Mouse (Mus musculus): ENCODE results near the gene Gm42715. TPM values are rescaled to one million over a fixed set of nuclear protein-coding genes. Genes with fewer than 3 reads are reported as not detected.

The Gm42715 gene
- polyA plus RNA-seq, 2 experiments, result 15.0 to 19.6 TPM

DNA sequence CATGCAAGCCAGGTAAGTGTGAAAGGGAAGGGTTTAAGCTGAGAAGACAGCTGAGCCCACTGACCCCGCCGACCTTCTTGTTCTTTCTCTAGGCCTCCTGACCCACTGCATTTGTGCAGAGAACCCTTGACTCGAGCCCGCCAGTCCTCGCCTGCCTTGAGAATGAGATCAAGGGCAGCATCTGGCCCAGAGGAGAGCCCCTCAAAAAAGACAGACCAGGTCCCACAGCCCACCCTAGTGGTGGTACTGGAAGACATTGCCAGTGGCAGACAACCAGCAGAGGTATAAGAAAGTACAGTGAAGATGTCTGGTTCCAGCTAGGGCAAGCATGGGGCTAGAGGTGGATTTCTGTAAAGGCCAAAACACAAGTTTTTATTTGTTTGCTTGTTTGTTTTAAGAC is 45.7 kb upstream of the Gm42715 start:
- H3K36me3 ChIP-seq (ENCODE audit: control insufficient read depth, insufficient read depth, low read length), result peaks cover 33% of the 10 kb centered on the region
- DNase-seq (ENCODE audit: low spot score) (no peak), ATAC-seq (ENCODE audit: low FRiP score, low read depth) (no peak)
- no peak overlapping the region for H3K4me2 ChIP-seq (replicated peaks; ENCODE audit: low read depth, low read length, severe bottlenecking)
- no peaks in the 10 kb centered on the region for H3K27me3 ChIP-seq (ENCODE audit: control insufficient read depth, insufficient read depth, low read length)
- no peak overlapping the region for H3K9ac ChIP-seq (ENCODE audit: low read depth, low read length, severe bottlenecking)
- H3K9me3 ChIP-seq (ENCODE audit: control insufficient read depth, low read length), result no peaks in the 10 kb centered on the region
- peaks cover 8% of the 10 kb centered on the region for H3K4me1 ChIP-seq (ENCODE audit: control insufficient read depth, insufficient read depth, low read length)
- 91% methylated on average over 5 of the region's 5 CpGs for WGBS
- no peak overlapping the region for H3K27ac ChIP-seq (replicated peaks; ENCODE audit: low read depth, low read length)
- no peak for TF ChIP-seq POLR2A (IDR thresholded peaks at IDR 0.05; ENCODE audit: borderline replicate concordance, extremely low read depth, insufficient read depth, insufficient read length)
- no peak overlapping the region for H3K4me3 ChIP-seq (replicated peaks; ENCODE audit: low read length)

DNA sequence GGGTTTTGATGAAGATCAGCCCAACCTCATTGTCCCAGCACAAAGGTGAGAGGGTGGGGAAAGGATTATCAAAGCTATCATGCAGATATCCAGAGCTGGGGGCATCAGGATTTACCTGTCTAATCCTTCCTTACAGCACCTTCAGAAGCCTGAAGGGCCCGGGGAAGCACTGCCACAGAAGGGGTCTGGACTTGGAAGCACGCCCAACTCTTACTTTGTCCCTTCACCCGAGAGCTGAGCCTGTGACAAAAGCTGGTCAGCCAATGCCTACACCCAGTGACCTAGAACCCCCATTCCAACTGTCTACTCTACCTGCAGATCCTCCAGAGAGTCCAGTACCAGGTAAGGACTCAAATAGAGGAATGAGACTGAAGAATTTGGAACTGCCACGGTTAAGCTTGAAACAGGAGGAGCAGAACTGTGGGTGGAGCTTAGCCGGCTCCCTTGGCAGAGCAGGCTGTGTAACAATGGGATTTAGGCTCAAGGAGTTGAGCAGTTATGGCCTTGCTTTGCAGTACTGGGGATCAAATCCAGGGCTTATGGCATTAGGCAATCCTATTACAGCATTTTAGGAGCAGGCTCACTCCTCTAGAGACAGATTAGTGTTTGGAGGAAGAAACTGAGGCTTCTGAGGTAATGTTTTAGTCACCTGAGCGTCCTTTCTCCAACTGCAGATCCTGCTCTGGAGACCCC is 44.9 kb upstream of the Gm42715 start:
- WGBS, result 79% methylated on average over 6 of the region's 6 CpGs
- DNase-seq (ENCODE audit: low spot score) (no peak), ATAC-seq (ENCODE audit: low FRiP score, low read depth) (no peak)
- H3K9me3 ChIP-seq (ENCODE audit: control insufficient read depth, low read length), result no peaks in the 10 kb centered on the region
- H3K9ac ChIP-seq (ENCODE audit: low read depth, low read length, severe bottlenecking), result no peak overlapping the region
- no peak overlapping the region for H3K4me3 ChIP-seq (replicated peaks; ENCODE audit: low read length)
- H3K4me2 ChIP-seq (replicated peaks; ENCODE audit: low read depth, low read length, severe bottlenecking), result no peak overlapping the region
- H3K27ac ChIP-seq (replicated peaks; ENCODE audit: low read depth, low read length), result no peak overlapping the region
- no peak for TF ChIP-seq POLR2A (IDR thresholded peaks at IDR 0.05; ENCODE audit: borderline replicate concordance, extremely low read depth, insufficient read depth, insufficient read length)
- H3K4me1 ChIP-seq (ENCODE audit: control insufficient read depth, insufficient read depth, low read length), result peaks cover 6% of the 10 kb centered on the region
- peaks cover 30% of the 10 kb centered on the region for H3K36me3 ChIP-seq (ENCODE audit: control insufficient read depth, insufficient read depth, low read length)
- no peaks in the 10 kb centered on the region for H3K27me3 ChIP-seq (ENCODE audit: control insufficient read depth, insufficient read depth, low read length)

DNA sequence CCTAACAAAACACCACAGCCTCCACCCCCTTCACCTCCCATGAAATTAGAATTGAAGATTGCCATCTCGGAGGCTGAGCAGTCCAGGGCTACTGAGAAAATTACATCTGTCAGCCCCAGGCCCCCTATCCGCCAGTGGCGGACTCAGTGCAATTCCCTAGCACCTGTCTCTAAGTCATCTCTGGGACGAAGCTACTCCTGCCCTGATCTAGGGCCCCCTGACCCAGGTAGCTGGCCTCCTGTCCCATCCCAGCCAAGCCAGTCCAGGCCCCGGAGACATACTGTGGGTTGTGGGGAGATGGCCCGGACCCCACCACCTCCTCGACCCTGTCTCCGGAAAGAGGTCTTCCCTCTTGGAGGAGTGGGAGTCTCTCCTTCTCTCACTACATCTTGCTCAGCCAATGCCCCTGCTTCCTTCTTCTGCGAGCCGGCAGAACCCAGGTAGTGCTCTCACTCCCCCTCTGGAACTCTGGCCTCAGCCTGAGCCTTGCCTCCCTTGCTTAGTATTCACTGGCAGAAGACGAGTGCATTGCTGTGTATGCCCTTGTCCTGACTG is 44.1 kb upstream of the Gm42715 start:
- no peaks in the 10 kb centered on the region for H3K9me3 ChIP-seq (ENCODE audit: control insufficient read depth, low read length)
- 93% methylated on average over 11 of the region's 11 CpGs for WGBS
- H3K4me2 ChIP-seq (replicated peaks; ENCODE audit: low read depth, low read length, severe bottlenecking), result no peak overlapping the region
- peaks cover 13% of the 10 kb centered on the region for H3K4me1 ChIP-seq (ENCODE audit: control insufficient read depth, insufficient read depth, low read length)
- no peak for ATAC-seq (ENCODE audit: low FRiP score, low read depth)
- no peak overlapping the region for H3K4me3 ChIP-seq (replicated peaks; ENCODE audit: low read length)
- peaks cover 31% of the 10 kb centered on the region for H3K36me3 ChIP-seq (ENCODE audit: control insufficient read depth, insufficient read depth, low read length)
- no peaks in the 10 kb centered on the region for H3K27me3 ChIP-seq (ENCODE audit: control insufficient read depth, insufficient read depth, low read length)
- no peak for DNase-seq (ENCODE audit: low spot score)
- no peak overlapping the region for H3K27ac ChIP-seq (replicated peaks; ENCODE audit: low read depth, low read length)
- no peak for TF ChIP-seq POLR2A (IDR thresholded peaks at IDR 0.05; ENCODE audit: borderline replicate concordance, extremely low read depth, insufficient read depth, insufficient read length)
- H3K9ac ChIP-seq (ENCODE audit: low read depth, low read length, severe bottlenecking), result no peak overlapping the region

DNA sequence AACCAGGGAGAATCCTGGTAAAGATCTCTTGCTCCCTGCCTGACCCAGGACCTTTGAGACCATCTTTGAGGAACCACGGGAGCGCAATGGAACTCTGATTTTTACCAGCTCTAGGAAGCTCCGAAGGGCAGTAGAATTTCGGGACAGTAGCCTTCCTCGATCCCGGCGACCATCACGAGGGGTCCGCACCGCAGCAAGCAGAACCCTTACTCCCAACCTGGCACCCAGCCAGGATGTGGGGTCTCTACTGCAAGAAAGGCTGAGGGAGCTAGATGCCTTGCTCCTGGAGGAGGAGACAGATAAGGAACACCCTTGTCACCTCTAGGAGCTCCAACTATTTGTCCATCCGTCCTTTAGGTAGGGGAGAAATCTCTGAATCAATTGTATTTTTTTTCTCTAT is 43.0 kb upstream of the Gm42715 start:
- no peak overlapping the region for H3K4me2 ChIP-seq (replicated peaks; ENCODE audit: low read depth, low read length, severe bottlenecking)
- no peak overlapping the region for H3K4me3 ChIP-seq (replicated peaks; ENCODE audit: low read length)
- no peaks in the 10 kb centered on the region for H3K27me3 ChIP-seq (ENCODE audit: control insufficient read depth, insufficient read depth, low read length)
- peaks cover 39% of the 10 kb centered on the region for H3K36me3 ChIP-seq (ENCODE audit: control insufficient read depth, insufficient read depth, low read length)
- TF ChIP-seq POLR2A (IDR thresholded peaks at IDR 0.05; ENCODE audit: borderline replicate concordance, extremely low read depth, insufficient read depth, insufficient read length), result no peak
- 95% methylated on average over 11 of the region's 11 CpGs for WGBS
- peaks cover 20% of the 10 kb centered on the region for H3K4me1 ChIP-seq (ENCODE audit: control insufficient read depth, insufficient read depth, low read length)
- no peaks in the 10 kb centered on the region for H3K9me3 ChIP-seq (ENCODE audit: control insufficient read depth, low read length)
- DNase-seq (ENCODE audit: low spot score), result no peak
- H3K27ac ChIP-seq (replicated peaks; ENCODE audit: low read depth, low read length), result no peak overlapping the region
- no peak for ATAC-seq (ENCODE audit: low FRiP score, low read depth)
- H3K9ac ChIP-seq (ENCODE audit: low read depth, low read length, severe bottlenecking), result no peak overlapping the region

DNA sequence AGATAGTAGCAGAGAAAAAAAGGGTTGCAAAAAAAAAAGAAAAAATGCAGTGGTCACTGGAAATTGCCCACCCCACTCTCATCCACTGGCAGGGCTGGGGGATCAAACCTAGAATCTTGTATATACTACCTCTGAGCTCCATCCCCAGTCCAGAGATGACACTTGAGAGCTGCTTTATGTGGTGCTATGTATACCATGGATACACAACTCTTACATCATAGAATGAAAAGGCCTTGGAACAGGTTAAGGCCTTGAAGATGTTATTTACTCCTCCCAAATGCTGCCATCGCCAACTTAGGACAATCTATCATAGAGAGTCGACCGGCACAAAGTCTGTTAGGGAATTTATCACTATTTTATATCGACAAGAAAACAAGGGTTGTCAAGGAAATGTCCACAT is 42.5 kb upstream of the Gm42715 start:
- DNase-seq (ENCODE audit: low spot score) (no peak), ATAC-seq (ENCODE audit: low FRiP score, low read depth) (no peak)
- 76% methylated on average over 4 of the region's 4 CpGs for WGBS
- TF ChIP-seq POLR2A (IDR thresholded peaks at IDR 0.05; ENCODE audit: borderline replicate concordance, extremely low read depth, insufficient read depth, insufficient read length), result no peak
- no peak overlapping the region for H3K9ac ChIP-seq (ENCODE audit: low read depth, low read length, severe bottlenecking)
- H3K4me3 ChIP-seq (replicated peaks; ENCODE audit: low read length), result peak overlapping the region; percentile 89
- H3K4me2 ChIP-seq (replicated peaks; ENCODE audit: low read depth, low read length, severe bottlenecking), result peak overlapping the region; percentile 60
- H3K27ac ChIP-seq (replicated peaks; ENCODE audit: low read depth, low read length), result peak overlapping the region; percentile 85
- no peaks in the 10 kb centered on the region for H3K9me3 ChIP-seq (ENCODE audit: control insufficient read depth, low read length)
- H3K36me3 ChIP-seq (ENCODE audit: control insufficient read depth, insufficient read depth, low read length), result peaks cover 42% of the 10 kb centered on the region
- peaks cover 20% of the 10 kb centered on the region for H3K4me1 ChIP-seq (ENCODE audit: control insufficient read depth, insufficient read depth, low read length)
- no peaks in the 10 kb centered on the region for H3K27me3 ChIP-seq (ENCODE audit: control insufficient read depth, insufficient read depth, low read length)
